Mouse (Mus musculus) thymus, adult 2 months (tissue): Measurements from ENCODE around the gene AI593442.

Experiments used
- CTCF ChIP-seq: fragments of 200-500 bp; IDR thresholded peaks from 2 replicates; pipeline ENCODE4 v1.5.1; 2012; ENCODE audit warnings: mild to moderate bottlenecking, control low read depth, low read length, moderate library complexity, borderline replicate concordance; ENCODE audit not compliant: control insufficient read depth, poor library complexity, insufficient read depth; ENCODE audit errors: extremely low read depth
- POLR2A ChIP-seq: fragments of 200-500 bp; IDR thresholded peaks from 2 replicates; pipeline ENCODE4 v1.6.1; 2012; ENCODE audit warnings: mild to moderate bottlenecking, low read length, control low read depth, moderate library complexity; ENCODE audit not compliant: control insufficient read depth, poor library complexity, insufficient read depth; ENCODE audit errors: extremely low read depth

DNA sequence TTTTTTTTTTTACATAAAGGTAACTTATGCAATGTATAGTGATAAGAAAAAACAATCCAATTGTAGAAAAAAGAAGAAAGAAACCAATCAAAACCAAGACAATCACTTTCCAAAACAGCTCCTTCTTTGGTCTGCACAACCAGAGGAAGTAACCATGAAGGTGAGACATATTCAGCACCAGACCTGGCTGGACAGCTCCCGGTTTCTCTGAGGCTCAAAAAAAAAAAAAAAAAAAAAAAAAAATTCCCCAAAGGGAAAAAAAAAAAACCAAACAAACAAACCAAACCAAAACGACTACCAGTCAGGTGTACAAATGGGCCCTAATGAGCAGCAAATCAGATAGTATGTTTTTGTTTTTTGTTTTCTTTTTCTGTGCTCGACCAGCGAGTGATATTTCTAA is 3.0 kb downstream of the AI593442 start:
- no peak for TF ChIP-seq POLR2A
- no peak for TF ChIP-seq CTCF
